Mouse (Mus musculus) embryonic facial prominence, embryonic 13.5 days (tissue): Measurements from ENCODE around the gene Trim39. TPM values are rescaled to one million over a fixed set of nuclear protein-coding genes. Genes with fewer than 3 reads are reported as not detected.
"Not testable (repeated sequence)": the region's sequence is repeated elsewhere in the genome, so short reads cannot be mapped to it uniquely, and the experiment has no call there.

Source experiments
- ATAC-seq: fragments of 200-750 bp; cut with Nextera tagmentation; 2 replicates; pipeline ENCODE4 v1.8.0; 2017; ENCODE audit warnings: low read depth; ENCODE audit not compliant: insufficient number of reproducible peaks, insufficient read depth, low FRiP score, low TSS enrichment
- H3K27ac ChIP-seq: fragments of 300-500 bp; sonication (generic); 2 replicates; pipeline ENCODE4 v1.5.1; 2015; ENCODE audit warnings: moderate library complexity, mild to moderate bottlenecking, inconsistent platforms
- H3K27me3 ChIP-seq: fragments of 300-500 bp; sonication (generic); 2 replicates; pipeline ENCODE4 v1.6.1; 2015; ENCODE audit warnings: mild to moderate bottlenecking, inconsistent platforms
- H3K36me3 ChIP-seq: fragments of 300-500 bp; sonication (generic); 2 replicates; pipeline ENCODE4 v1.6.1; 2015; ENCODE audit warnings: mild to moderate bottlenecking, inconsistent platforms
- H3K4me1 ChIP-seq: fragments of 300-500 bp; sonication (generic); 2 replicates; pipeline ENCODE4 v1.6.1; 2015; ENCODE audit warnings: inconsistent platforms
- H3K4me2 ChIP-seq: fragments of 300-500 bp; sonication (generic); 2 replicates; pipeline ENCODE4 v1.6.1; 2015; ENCODE audit warnings: moderate library complexity, mild to moderate bottlenecking, inconsistent platforms
- H3K4me3 ChIP-seq: fragments of 300-500 bp; sonication (generic); 2 replicates; pipeline ENCODE4 v1.5.1; 2015; ENCODE audit warnings: mild to moderate bottlenecking, inconsistent platforms
- H3K9ac ChIP-seq: fragments of 300-500 bp; sonication (generic); 2 replicates; pipeline ENCODE4 v1.6.1; 2015; ENCODE audit warnings: mild to moderate bottlenecking, inconsistent platforms
- H3K9me3 ChIP-seq: fragments of 300-500 bp; sonication (generic); 2 replicates; pipeline ENCODE4 v1.6.1; 2016; ENCODE audit warnings: inconsistent platforms
- WGBS: fragments of 180-500 bp; shearing (Covaris S2); methylation state at CpG from one replicate; pipeline ENCODE4 v1.1.7; 2015; ENCODE audit warnings: mixed read lengths; 5-methylcytosine and 5-hydroxymethylcytosine counted together
- polyA plus RNA-seq: library from polyadenylated mRNA; unstranded; fragments of >200 nt; fragmentation: Nextera tagmentation; extraction: Ambion mirVana; gene quantifications from 2 replicates; pipeline ENCODE4 v1.2.1, GENCODE M21; 2015

The Trim39 gene
- 22.4 and 25.4 TPM in 2 replicates for polyA plus RNA-seq

DNA sequence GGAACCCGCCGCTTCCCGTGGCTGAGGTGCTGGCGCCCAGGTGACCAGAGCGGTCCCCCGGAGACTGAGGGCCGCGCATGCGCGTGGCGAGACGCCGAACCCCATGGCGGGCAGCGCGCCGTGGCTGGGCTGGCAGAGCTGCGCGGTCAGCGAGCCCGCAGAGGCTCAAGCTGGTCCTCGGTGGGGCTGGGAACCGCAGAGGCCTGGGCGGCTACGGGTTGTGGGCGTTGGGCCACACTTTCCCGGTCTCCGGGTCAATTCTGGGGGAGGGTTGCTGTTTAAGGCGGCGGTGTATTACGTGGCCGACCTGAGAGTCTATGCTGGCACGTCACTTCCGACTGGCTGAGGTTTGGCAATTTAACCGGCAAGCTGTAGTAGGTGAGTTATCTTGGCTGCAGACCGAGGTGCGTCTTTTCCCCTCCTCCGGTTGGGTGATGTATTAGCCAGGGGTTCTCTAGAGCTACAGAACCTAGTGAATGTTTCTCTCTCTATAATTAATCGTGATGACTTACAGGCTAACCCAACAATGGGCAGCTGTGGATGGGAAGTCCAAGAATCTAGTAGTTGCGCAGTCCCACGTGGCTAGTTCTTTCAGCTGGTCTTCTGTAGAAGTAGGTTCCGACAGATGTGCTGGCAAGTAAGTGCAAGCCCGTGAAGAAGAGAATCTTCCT lies at the start of gene Trim39:
Gene Trim39, minus strand, starts transcription at position 662 of the 671 bp plus-strand sequence.
- no peaks in the 10 kb centered on the region for H3K27me3 ChIP-seq
- ATAC-seq = peak; percentile 73
- H3K4me1 ChIP-seq = peaks cover 36% of the 10 kb centered on the region
- peak within 1 kb of the TSS; percentile 97 for H3K9ac ChIP-seq
- peaks cover 39% of the 10 kb centered on the region for H3K36me3 ChIP-seq
- WGBS = 1% methylated on average over 43 of the region's 43 CpGs
- H3K27ac ChIP-seq = peak within 1 kb of the TSS; percentile 92
- peak within 1 kb of the TSS; percentile 91 for H3K4me2 ChIP-seq
- peak within 1 kb of the TSS; percentile 88 for H3K4me3 ChIP-seq
- H3K9me3 ChIP-seq = no peaks in the 10 kb centered on the region

DNA sequence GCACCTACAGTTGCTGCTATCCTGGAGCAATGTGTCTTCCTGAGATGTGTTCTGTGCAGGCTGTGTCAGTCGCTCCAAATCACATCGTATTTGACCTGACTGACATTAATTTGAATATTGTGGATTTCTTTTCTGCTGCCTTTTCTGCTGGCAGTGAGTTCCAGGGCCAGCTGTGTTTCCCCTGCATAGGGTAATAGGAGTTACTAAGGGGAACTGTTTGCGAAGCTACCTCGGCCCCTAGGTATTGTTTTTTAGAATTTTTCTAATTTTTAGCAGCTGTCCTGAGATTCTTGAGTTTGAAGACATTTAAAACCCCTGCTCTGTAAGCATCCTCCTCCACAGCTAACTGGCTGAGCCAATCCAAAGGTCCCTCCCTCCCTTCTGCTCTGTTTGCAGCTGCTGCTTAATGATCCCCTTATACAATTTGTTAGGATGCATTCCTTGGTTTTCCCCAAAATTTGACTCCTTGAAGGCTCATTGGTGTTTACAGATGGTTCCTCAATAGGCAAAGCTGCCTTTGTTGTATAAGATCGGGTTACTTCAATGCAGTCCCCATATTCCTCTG lies 43.7 kb upstream of the Trim39 start:
- no peaks in the 10 kb centered on the region for H3K36me3 ChIP-seq
- H3K4me1 ChIP-seq = no peaks in the 10 kb centered on the region; the same call in 1 of the 2 replicates
- 17% methylated on average over 5 of the region's 5 CpGs for WGBS
- ATAC-seq = no peak
- H3K4me3 ChIP-seq = peak overlapping the region; percentile 53
- H3K9ac ChIP-seq = peak overlapping the region; percentile 68
- H3K4me2 ChIP-seq = peak overlapping the region; percentile 83
- H3K27me3 ChIP-seq = no peaks in the 10 kb centered on the region
- no peak overlapping the region for H3K27ac ChIP-seq
- H3K9me3 ChIP-seq = no peaks in the 10 kb centered on the region

DNA sequence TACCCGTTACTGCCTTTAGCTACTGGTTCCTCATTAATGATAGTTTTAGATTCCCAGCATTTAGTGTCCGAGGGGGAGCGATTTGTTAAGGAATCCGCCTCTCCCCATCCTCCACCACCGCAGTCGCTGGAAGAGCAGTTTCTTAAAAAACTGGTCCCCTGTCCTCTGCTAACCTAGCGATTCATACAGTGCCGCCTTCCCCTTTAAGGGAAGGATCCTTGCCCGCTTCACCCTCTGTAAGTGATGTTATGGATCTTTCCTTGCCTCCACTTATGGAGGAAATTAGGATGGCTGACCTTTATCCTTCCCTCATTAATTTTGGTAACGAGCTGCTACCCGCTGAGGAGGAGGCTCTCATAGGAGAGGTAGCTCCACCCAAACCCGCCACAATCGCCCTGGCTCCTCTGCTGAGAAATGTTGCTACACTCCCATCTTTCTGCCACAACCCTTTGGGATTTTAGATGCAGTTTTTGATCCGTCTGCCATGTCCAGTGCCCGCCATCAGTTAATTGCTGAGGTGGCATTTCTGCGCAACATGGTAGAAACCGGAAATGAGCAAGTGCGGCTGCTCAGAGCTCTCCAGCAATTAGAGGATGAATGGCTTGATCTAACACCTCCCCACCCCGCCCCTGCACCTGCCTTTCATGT lies 43.1 kb upstream of the Trim39 start:
- Histone ChIP-seq H3K36me3 (no peaks in the 10 kb centered on the region), H3K9ac (peak overlapping the region; percentile 68), H3K9me3 (no peaks in the 10 kb centered on the region), H3K4me2 (peak overlapping the region; percentile 83), H3K4me3 (peak overlapping the region; percentile 53), H3K27me3 (no peaks in the 10 kb centered on the region), H3K27ac (no peak overlapping the region), H3K4me1 (no peaks in the 10 kb centered on the region; the same call in 1 of the 2 replicates)
- WGBS = under 1% methylated on average over 19 of the region's 19 CpGs
- no peak for ATAC-seq

DNA sequence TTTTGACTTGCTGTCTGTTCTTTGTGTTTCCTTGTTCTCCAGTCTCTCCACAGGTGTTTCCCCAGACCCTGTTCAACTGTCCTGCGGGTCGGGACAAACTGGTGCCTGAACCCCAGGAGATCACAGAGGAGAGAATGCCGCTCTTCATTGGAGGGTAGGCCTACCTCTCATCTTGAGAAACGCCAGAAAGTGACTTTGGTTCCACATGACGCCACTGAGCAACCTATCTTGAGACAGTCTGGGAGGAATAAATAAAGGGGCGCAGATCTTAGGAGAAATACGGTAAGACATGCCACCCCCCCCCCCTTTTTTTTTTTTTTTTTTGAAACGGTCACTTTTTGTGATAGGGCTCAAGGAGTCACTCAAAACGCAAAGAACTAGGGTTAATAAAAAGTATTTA lies 42.5 kb upstream of the Trim39 start:
- WGBS = 2% methylated on average over 9 of the region's 9 CpGs
- Histone ChIP-seq H3K4me3 (peak overlapping the region; percentile 53), H3K9me3 (no peaks in the 10 kb centered on the region), H3K27ac (no peak overlapping the region), H3K36me3 (no peaks in the 10 kb centered on the region), H3K27me3 (no peaks in the 10 kb centered on the region), H3K4me2 (peak overlapping the region; percentile 83), H3K9ac (peak overlapping the region; percentile 68; the same call in 1 of the 2 replicates), H3K4me1 (no peaks in the 10 kb centered on the region; the same call in 1 of the 2 replicates)
- no peak for ATAC-seq

DNA sequence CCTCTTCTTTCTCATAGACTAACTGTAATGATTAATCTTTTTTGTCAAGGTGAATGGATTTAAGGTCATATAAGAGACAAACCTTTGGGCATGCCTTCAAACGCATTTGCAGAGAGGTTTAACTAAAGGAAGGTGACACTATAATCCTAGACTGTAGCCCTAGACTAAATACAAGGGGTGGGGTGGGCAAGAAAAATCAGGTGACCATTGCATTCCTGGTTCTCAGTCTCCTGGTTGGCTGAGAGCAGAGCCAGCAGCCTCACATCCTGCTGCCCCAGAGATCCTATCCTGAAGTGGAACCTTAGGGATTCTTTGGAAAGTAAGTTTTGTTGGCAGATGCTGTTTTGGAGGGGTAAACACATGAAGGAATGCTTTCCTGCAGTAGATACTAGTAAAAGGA lies 37.2 kb upstream of the Trim39 start:
- H3K9me3 ChIP-seq = no peaks in the 10 kb centered on the region
- no peak overlapping the region for H3K4me3 ChIP-seq
- no peaks in the 10 kb centered on the region for H3K4me1 ChIP-seq
- WGBS = 36% methylated on average over 1 of the region's 1 CpGs
- H3K9ac ChIP-seq = no peak overlapping the region
- H3K4me2 ChIP-seq = no peak overlapping the region
- no peak overlapping the region for H3K27ac ChIP-seq
- no peak for ATAC-seq
- H3K36me3 ChIP-seq = no peaks in the 10 kb centered on the region
- H3K27me3 ChIP-seq = no peaks in the 10 kb centered on the region

DNA sequence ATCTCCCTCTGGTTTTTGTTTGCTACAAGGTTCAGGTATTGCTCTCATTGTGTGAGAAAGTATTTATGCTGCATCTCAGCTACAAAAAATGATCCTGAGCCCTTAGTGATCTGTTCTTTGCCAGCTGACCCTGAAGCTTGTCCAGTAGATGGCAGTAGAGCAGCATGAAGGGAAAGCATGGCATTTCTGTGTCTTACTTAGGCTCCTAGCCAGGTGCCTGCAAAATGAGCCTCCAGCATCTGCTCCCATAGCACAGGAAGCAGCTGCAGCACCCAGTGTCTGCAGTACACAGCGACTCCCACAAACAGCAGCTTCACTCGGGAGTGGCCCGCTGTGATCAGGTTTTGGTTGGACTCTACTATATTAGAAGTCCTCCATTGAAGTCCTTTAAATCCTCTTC lies 36.8 kb upstream of the Trim39 start:
- not testable (repeated sequence) for ATAC-seq, H3K27ac ChIP-seq, H3K36me3 ChIP-seq, H3K4me2 ChIP-seq, H3K4me1 ChIP-seq, H3K4me3 ChIP-seq, H3K9ac ChIP-seq, H3K27me3 ChIP-seq, H3K9me3 ChIP-seq
- WGBS = 0% methylated on average over 3 of the region's 3 CpGs

DNA sequence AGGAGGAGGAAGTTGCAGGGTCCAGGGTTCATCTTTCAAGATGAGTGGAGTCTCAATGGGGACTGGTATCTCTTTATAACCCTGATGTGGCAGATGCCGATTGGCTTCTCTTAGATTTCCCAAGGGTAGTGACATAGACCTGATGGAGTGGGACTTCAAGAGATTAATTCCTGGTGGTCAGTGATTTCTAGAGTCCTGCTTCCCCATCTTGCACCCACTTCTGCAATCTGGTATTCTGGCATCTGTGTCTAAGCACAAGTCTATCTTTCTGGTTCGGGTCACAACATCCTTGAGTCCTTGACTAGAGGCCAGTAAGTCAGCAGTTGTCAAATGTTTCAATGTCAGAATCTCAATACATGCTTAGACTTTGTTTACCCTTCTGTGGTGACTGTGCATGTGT lies 14.3 kb upstream of the Trim39 start, which contains the start of gene H2-M10.2:
Gene H2-M10.2, minus strand, starts transcription at position 101 of the 400 bp plus-strand sequence.
- H3K4me2 ChIP-seq = no peak within 1 kb of the TSS
- 88% methylated on average over 2 of the region's 2 CpGs for WGBS
- H3K4me1 ChIP-seq = no peaks in the 10 kb centered on the region
- peaks cover 8% of the 10 kb centered on the region; the same call in 1 of the 2 replicates for H3K9me3 ChIP-seq
- H3K27ac ChIP-seq = no peak within 1 kb of the TSS
- no peak within 1 kb of the TSS for H3K9ac ChIP-seq
- ATAC-seq = no peak
- peaks cover 14% of the 10 kb centered on the region for H3K36me3 ChIP-seq
- H3K27me3 ChIP-seq = no peaks in the 10 kb centered on the region
- no peak within 1 kb of the TSS for H3K4me3 ChIP-seq

DNA sequence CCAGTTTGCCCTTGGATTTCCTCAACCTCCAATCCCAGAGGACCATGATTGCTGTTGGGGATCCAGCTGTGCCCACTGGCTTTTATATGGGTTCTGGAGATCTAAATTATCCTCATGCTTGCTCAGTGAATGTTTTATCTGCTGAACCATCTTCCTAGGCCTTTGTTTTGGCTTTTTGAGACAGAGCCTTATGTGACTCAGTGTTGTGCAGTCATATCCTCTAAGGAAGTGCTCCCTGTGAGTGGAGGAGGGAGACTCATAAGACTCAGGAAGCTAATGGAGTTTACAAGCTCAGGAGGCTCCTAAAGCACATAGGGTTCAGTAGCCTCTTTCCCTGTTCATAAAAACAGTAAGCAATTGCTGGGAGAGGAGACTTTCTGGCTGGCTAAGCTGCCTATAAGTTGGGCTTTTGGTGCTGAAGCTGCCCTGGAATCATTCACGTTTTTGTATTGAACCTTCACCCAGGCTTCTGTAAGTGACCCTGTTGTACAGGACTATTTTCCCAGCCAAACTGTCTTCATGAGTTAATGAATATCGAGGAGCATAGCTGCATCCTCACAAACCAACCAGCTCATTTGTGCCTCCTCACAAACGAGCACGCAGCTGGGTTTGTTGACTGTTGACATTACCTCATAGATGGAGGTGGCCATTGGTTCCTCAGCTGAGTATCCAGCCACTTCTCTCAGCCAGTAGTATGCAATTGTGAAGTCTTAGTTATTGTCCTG lies 9.6 kb upstream of the Trim39 start:
- no peak for ATAC-seq
- 89% methylated on average over 4 of the region's 4 CpGs for WGBS

DNA sequence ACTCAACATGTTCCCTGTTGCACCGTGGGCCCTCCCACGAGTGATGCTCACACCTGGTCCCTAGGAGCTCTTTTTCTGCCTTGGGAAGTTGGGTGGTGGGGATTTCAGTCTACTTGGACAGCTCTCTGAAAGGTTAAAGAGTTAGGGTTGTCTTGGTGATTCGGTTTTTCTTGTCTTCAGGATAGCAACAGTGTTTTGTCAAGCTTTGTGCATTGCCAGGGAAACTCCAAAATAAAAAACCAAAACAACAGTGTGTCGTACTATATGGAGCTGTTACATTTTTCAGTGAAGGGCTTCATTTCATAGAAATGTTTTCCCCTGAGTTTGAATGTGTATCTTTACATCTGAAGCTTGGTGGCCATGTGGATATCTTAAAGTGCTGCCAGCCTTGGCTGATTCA lies 2.7 kb upstream of the Trim39 start:
- no peak for ATAC-seq
- Histone ChIP-seq H3K27me3 (no peaks in the 10 kb centered on the region), H3K4me2 (no peak overlapping the region), H3K36me3 (peaks cover 35% of the 10 kb centered on the region), H3K9me3 (no peaks in the 10 kb centered on the region), H3K4me1 (peaks cover 36% of the 10 kb centered on the region), H3K27ac (no peak overlapping the region), H3K9ac (no peak overlapping the region), H3K4me3 (no peak overlapping the region)
- 89% methylated on average over 4 of the region's 4 CpGs for WGBS

More for the DNA sequence above, 9.6 kb upstream of the Trim39 start:
- Histone ChIP-seq H3K9ac (no peak overlapping the region), H3K36me3 (peaks cover 42% of the 10 kb centered on the region), H3K4me2 (no peak overlapping the region), H3K27me3 (no peaks in the 10 kb centered on the region), H3K4me1 (no peaks in the 10 kb centered on the region), H3K4me3 (no peak overlapping the region), H3K27ac (no peak overlapping the region), H3K9me3 (peaks cover 8% of the 10 kb centered on the region; the same call in 1 of the 2 replicates)

DNA sequence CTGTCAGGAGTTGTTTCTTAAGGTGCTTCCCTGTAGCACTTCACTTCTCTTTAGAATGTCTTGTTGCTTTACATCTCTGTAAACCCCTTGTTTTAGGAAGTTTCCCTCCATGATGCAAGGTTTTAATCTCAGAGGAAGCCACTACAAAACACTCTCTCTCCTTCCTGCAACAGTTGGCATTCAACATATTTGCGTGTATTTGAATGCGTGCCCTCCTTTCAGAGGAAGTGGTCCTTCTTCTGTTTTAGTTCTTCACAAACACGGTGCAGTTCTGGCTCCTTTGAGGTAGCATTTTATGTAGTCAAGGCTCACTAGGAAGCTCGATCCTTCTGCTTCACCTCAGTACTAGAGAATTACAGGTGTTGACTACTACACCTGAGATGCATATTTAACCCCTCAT lies 1.7 kb upstream of the Trim39 start:
- Histone ChIP-seq H3K36me3 (peaks cover 32% of the 10 kb centered on the region), H3K4me3 (no peak overlapping the region), H3K27me3 (no peaks in the 10 kb centered on the region), H3K27ac (no peak overlapping the region), H3K9ac (peak overlapping the region; percentile 38; the same call in 1 of the 2 replicates), H3K4me2 (peak overlapping the region; percentile 91; the same call in 1 of the 2 replicates), H3K4me1 (peaks cover 36% of the 10 kb centered on the region), H3K9me3 (no peaks in the 10 kb centered on the region)
- no peak for ATAC-seq
- 92% methylated on average over 4 of the region's 4 CpGs for WGBS

DNA sequence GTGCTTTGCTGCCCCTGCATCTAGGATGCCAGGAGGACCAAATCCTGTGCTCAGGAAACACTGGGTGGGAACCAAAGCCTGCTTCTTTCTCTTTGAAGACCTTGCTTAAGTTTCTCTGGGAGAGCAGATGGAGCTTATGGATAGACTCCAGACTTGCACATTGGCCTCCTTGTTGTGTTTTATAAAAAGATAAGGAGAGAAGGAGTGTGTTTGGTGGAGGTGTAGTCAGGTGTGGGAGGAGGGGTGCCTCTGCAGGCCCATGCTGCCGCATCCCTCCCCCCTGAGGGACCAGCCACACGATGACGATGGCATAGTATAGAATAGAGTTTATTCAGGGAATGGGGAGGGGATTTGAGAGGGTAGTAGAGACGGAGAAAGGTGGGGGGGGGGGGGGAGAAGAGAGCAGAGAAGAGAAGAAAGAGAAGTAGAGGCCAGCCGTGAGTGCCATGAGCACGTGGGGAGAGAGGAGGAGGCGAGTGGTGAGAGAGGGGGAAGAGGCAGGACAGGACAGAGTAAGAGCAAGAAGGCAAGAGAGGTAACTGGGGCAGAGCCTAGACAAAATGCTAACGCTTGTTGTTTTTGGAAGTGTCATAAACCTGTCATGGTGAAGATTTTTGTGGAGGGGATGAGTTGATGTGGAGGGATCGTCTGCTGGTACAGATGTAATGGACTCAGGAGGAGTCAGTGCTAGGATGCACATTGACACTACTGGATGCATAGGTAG lies 758 bp upstream of the Trim39 start:
- peak overlapping the region; percentile 91 for H3K4me2 ChIP-seq
- H3K36me3 ChIP-seq = peaks cover 29% of the 10 kb centered on the region
- H3K4me3 ChIP-seq = peak overlapping the region; percentile 88
- no peak overlapping the region for H3K27ac ChIP-seq
- no peak for ATAC-seq
- H3K27me3 ChIP-seq = no peaks in the 10 kb centered on the region
- 90% methylated on average over 9 of the region's 9 CpGs for WGBS
- no peaks in the 10 kb centered on the region for H3K9me3 ChIP-seq
- H3K9ac ChIP-seq = peak overlapping the region; percentile 97
- H3K4me1 ChIP-seq = peaks cover 36% of the 10 kb centered on the region
